Mouse (Mus musculus): ENCODE measurements around the gene Tgoln1. TPM values are rescaled to one million over a fixed set of nuclear protein-coding genes. Genes with fewer than 3 reads are reported as not detected.

Gene Tgoln1
- polyA plus RNA-seq, 1 experiment from 2014 or later, result 25.6 TPM

GRCm38 (mm10) chr6:72562486-72562885, 54.3 kb downstream of the Tgoln1 start:
- H3K9me3 ChIP-seq, result no peaks in the 10 kb centered on the region
- no peak overlapping the region for H3K4me3 ChIP-seq
- H3K36me3 ChIP-seq, result no peaks in the 10 kb centered on the region
- H3K9ac ChIP-seq, result no peak overlapping the region
- 51% methylated on average over 6 of the region's 6 CpGs for WGBS
- H3K27me3 ChIP-seq, result no peaks in the 10 kb centered on the region
- H3K4me1 ChIP-seq, result peaks cover 19% of the 10 kb centered on the region
- H3K4me2 ChIP-seq, result no peak overlapping the region
- no peak for ATAC-seq (ENCODE audit: insufficient number of reproducible peaks, low FRiP score, low TSS enrichment, low read depth)
- peak overlapping the region; percentile 18; the same call in 1 of the 2 replicates for H3K27ac ChIP-seq

DNA sequence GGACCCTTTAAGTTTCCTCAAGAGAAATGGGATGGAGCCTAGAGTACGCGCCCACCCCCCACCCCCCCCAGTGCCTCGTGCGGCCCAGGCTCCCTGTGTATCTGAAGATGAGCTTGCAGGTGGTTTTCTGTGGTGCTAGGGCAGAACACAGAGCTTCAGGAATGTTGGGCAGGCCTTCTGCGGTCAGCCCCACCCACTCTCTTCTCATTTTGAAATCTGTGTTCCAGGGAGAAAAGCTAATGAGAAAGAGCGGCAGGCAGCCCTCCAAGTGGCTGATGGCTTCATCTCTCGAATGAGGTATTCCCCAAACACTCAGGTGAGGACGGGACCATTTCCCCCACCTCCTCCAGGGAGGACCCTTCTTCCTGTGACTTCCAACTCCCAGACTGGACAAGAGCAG, 56.0 kb downstream of the Tgoln1 start:
- Histone ChIP-seq H3K27me3 (no peaks in the 10 kb centered on the region), H3K4me1 (peaks cover 13% of the 10 kb centered on the region), H3K36me3 (no peaks in the 10 kb centered on the region), H3K9me3 (no peaks in the 10 kb centered on the region), H3K27ac (no peak overlapping the region), H3K4me3 (no peak overlapping the region), H3K4me2 (no peak overlapping the region), H3K9ac (no peak overlapping the region)
- 61% methylated on average over 8 of the region's 8 CpGs for WGBS
- no peak for ATAC-seq (ENCODE audit: insufficient number of reproducible peaks, low FRiP score, low TSS enrichment, low read depth)

Other genes with a start within 250 kb of the Tgoln1 start
- 20.5 and 22.2 TPM in 2 replicates for gene Vamp5, start 236.5 kb downstream of the Tgoln1 start, polyA plus RNA-seq (2015; fragmentation: Nextera tagmentation; extraction: Ambion mirVana)
- gene Vamp8, start 226.3 kb downstream of the Tgoln1 start, polyA plus RNA-seq (2015; fragmentation: Nextera tagmentation; extraction: Ambion mirVana), result 174 and 184 TPM in 2 replicates
- gene Ggcx, start 202.7 kb downstream of the Tgoln1 start, polyA plus RNA-seq (2015; fragmentation: Nextera tagmentation; extraction: Ambion mirVana), result 48.0 and 52.6 TPM in 2 replicates
- gene Mat2a, start 177.4 kb downstream of the Tgoln1 start, polyA plus RNA-seq (2015; fragmentation: Nextera tagmentation; extraction: Ambion mirVana), result 334 and 355 TPM in 2 replicates
- 0.17 and 0.36 TPM in 2 replicates for gene Sh2d6, start 95.3 kb downstream of the Tgoln1 start, polyA plus RNA-seq (2015; fragmentation: Nextera tagmentation; extraction: Ambion mirVana)
- gene Capg, start 72.6 kb downstream of the Tgoln1 start, polyA plus RNA-seq (2015; fragmentation: Nextera tagmentation; extraction: Ambion mirVana), result 123 and 127 TPM in 2 replicates
- 18.2 and 18.8 TPM in 2 replicates for gene Elmod3, start 18.6 kb downstream of the Tgoln1 start, polyA plus RNA-seq (2015; fragmentation: Nextera tagmentation; extraction: Ambion mirVana)
- gene Retsat, start 18.5 kb downstream of the Tgoln1 start, polyA plus RNA-seq (2015; fragmentation: Nextera tagmentation; extraction: Ambion mirVana), result 16.3 and 17.3 TPM in 2 replicates
- 34.8 and 39.0 TPM in 2 replicates for gene Tcf7l1, start 172.3 kb upstream of the Tgoln1 start, polyA plus RNA-seq (2015; fragmentation: Nextera tagmentation; extraction: Ambion mirVana)

Measured in limb, embryonic 15.5 days (tissue).